Mouse (Mus musculus) megakaryocyte, embryonic 14.5 days (primary cell): Measurements from ENCODE around the gene Adamts8.

Experiments used
- FLI1 ChIP-seq: IDR thresholded peaks from 2 replicates; pipeline ENCODE4 v1.6.1; 2012; ENCODE audit warnings: low read length, inconsistent platforms, mixed read lengths
- GATA1 ChIP-seq: IDR thresholded peaks from 3 replicates; pipeline ENCODE4 v1.6.1; 2012; ENCODE audit warnings: mixed read lengths, low read length, inconsistent platforms, borderline replicate concordance

DNA sequence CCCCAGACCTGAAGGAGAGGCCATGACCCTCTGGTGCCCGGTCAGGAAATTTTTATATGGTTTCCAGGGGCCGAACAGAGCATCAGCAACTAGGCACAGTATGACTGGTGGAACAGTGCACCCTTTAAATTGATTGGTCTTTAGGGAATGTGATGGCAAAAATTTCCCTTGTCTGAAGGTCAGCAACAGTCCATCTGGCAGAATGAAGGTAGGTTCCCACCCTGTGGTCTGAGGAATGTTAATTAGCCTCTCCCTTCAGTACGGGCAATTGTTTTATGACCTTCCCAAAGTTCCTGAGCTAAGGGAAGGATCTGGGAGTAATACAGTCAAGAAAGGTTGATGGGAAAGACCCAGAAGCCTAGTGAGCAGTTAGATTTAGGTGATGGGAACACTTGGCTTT lies 67.7 kb downstream of the Adamts8 start:
- no peak for TF ChIP-seq GATA1
- TF ChIP-seq FLI1 = no peak
